Mouse (Mus musculus) CH12.LX (cell line): ENCODE results near the gene Gm20388. TPM values are rescaled to one million over a fixed set of nuclear protein-coding genes. Genes with fewer than 3 reads are reported as not detected.

Source experiments
- DNase-seq: peaks from one replicate; pipeline ENCODE4 v3.0.0-alpha.2; 2013; ENCODE audit errors: extremely low read depth
- H3K27ac ChIP-seq: 2 replicates; pipeline ENCODE4 v1.5.1; 2012; ENCODE audit warnings: low read depth, mild to moderate bottlenecking, control low read depth, moderate library complexity; ENCODE audit not compliant: insufficient read depth
- H3K27me3 ChIP-seq: replicated peaks from 2 replicates; pipeline ENCODE3; 2012; ENCODE audit warnings: inconsistent platforms
- H3K36me3 ChIP-seq, 2 experiments: replicated peaks in 1 of 2; 2 replicates each; pipeline versions ENCODE3 to v1.6.1; 2012; ENCODE audit warnings: inconsistent platforms in 1 of 2, low read length in 1 of 2, mild to moderate bottlenecking in 1 of 2, mixed read lengths in 1 of 2, moderate library complexity in 1 of 2; ENCODE audit not compliant: control insufficient read depth in 1 of 2, insufficient read depth in 1 of 2
- H3K4me1 ChIP-seq, 2 experiments: 2 replicates each; pipeline ENCODE4 v1.6.1; 2012; ENCODE audit warnings: inconsistent platforms in 1 of 2, moderate library complexity in 1 of 2; ENCODE audit not compliant: insufficient read depth in 2 of 2, control insufficient read depth in 1 of 2
- H3K4me2 ChIP-seq: 2 replicates; pipeline ENCODE4 v1.6.1; 2012; ENCODE audit warnings: low read depth, mild to moderate bottlenecking, control low read depth; ENCODE audit not compliant: poor library complexity, insufficient read depth, severe bottlenecking
- H3K4me3 ChIP-seq, 3 experiments: fragments of 150-350 bp in 1 of 3; sonication (generic) in 1 of 3; replicated peaks in 1 of 3; 2 replicates each; pipeline versions ENCODE3 to v1.5.1; 2011 to 2012; ENCODE audit warnings: low read depth in 2 of 3, low read length in 2 of 3, mild to moderate bottlenecking in 2 of 3, moderate library complexity in 2 of 3, control low read depth in 1 of 3, improper control_type of control experiment in 1 of 3, inconsistent platforms in 1 of 3, mixed read lengths in 1 of 3; ENCODE audit not compliant: poor library complexity in 1 of 3
- H3K79me2 ChIP-seq: replicated peaks from 2 replicates; pipeline ENCODE4 v1.6.1; 2012; ENCODE audit warnings: mild to moderate bottlenecking, moderate library complexity; ENCODE audit not compliant: control insufficient read depth, poor library complexity, insufficient read depth, severe bottlenecking; ENCODE audit errors: extremely low read depth
- H3K9ac ChIP-seq: 2 replicates; pipeline ENCODE4 v1.6.1; 2012; ENCODE audit warnings: low read depth, mild to moderate bottlenecking, control low read depth, moderate library complexity; ENCODE audit not compliant: insufficient read depth
- H3K9me3 ChIP-seq: replicated peaks from 2 replicates; pipeline ENCODE3; 2012; ENCODE audit warnings: low read length, inconsistent platforms, mixed read lengths
- CHD2 ChIP-seq: IDR thresholded peaks from 2 replicates; pipeline ENCODE4 v1.6.1; 2011; ENCODE audit warnings: low read length, improper control_type of control experiment
- CTCF ChIP-seq, 2 experiments: IDR thresholded peaks in 1 of 2; conservative IDR thresholded peaks in 1 of 2; 2 replicates each; pipeline ENCODE4 v1.5.1; 2011 to 2012; ENCODE audit warnings: low read depth in 2 of 2, low read length in 2 of 2, improper control_type of control experiment in 1 of 2, inconsistent platforms in 1 of 2, mild to moderate bottlenecking in 1 of 2, moderate library complexity in 1 of 2
- E2F4 ChIP-seq: IDR thresholded peaks from 2 replicates; pipeline ENCODE4 v1.6.1; 2011; ENCODE audit warnings: low read depth, low read length, improper control_type of control experiment; ENCODE audit not compliant: insufficient replicate concordance
- ELF1 ChIP-seq: IDR thresholded peaks from 2 replicates; pipeline ENCODE4 v1.6.1; 2014; ENCODE audit warnings: low read depth, mild to moderate bottlenecking, inconsistent platforms, low read length, improper control_type of control experiment
- EP300 ChIP-seq: IDR thresholded peaks from 2 replicates; pipeline ENCODE4 v1.6.1; 2011; ENCODE audit warnings: low read length, improper control_type of control experiment
- GABPA ChIP-seq: IDR thresholded peaks from 2 replicates; pipeline ENCODE4 v1.6.1; 2012; ENCODE audit warnings: low read depth, low read length, improper control_type of control experiment, inconsistent platforms; ENCODE audit not compliant: insufficient replicate concordance
- HCFC1 ChIP-seq: IDR thresholded peaks from 2 replicates; pipeline ENCODE4 v1.6.1; 2012; ENCODE audit warnings: low read depth, mild to moderate bottlenecking, inconsistent platforms, low read length, improper control_type of control experiment
- IRF4 ChIP-seq: IDR thresholded peaks from 2 replicates; pipeline ENCODE4 v1.6.1; 2014; ENCODE audit warnings: low read depth, mild to moderate bottlenecking, inconsistent platforms, low read length, improper control_type of control experiment
- JUN ChIP-seq: IDR thresholded peaks from 2 replicates; pipeline ENCODE4 v1.6.1; 2011; ENCODE audit warnings: low read depth, mild to moderate bottlenecking, low read length, improper control_type of control experiment, moderate library complexity; ENCODE audit not compliant: insufficient read depth
- MAX ChIP-seq: IDR thresholded peaks from 2 replicates; pipeline ENCODE4 v1.6.1; 2011; ENCODE audit warnings: low read length, improper control_type of control experiment
- MAZ ChIP-seq: IDR thresholded peaks from 2 replicates; pipeline ENCODE4 v1.6.1; 2012; ENCODE audit warnings: low read depth, mild to moderate bottlenecking, inconsistent platforms, low read length, improper control_type of control experiment, moderate library complexity
- MEF2A ChIP-seq: IDR thresholded peaks from 2 replicates; pipeline ENCODE4 v1.6.1; 2014; ENCODE audit warnings: low read depth, mild to moderate bottlenecking, inconsistent platforms, low read length, improper control_type of control experiment, borderline replicate concordance
- MXI1 ChIP-seq: IDR thresholded peaks from 2 replicates; pipeline ENCODE4 v1.6.1; 2011; ENCODE audit warnings: mild to moderate bottlenecking, low read depth, low read length, improper control_type of control experiment
- MYC ChIP-seq: IDR thresholded peaks from 2 replicates; pipeline ENCODE4 v1.6.1; 2011; ENCODE audit warnings: low read depth, mild to moderate bottlenecking, improper control_type of control experiment, low read length
- NELFE ChIP-seq: IDR thresholded peaks from 2 replicates; pipeline ENCODE4 v1.6.1; 2011; ENCODE audit warnings: low read depth, low read length, improper control_type of control experiment
- NRF1 ChIP-seq: IDR thresholded peaks from 2 replicates; pipeline ENCODE4 v1.6.1; 2014; ENCODE audit warnings: low read depth, mild to moderate bottlenecking, inconsistent platforms, low read length, improper control_type of control experiment, moderate library complexity
- POLR2AphosphoS2 ChIP-seq: IDR thresholded peaks from 2 replicates; pipeline ENCODE4 v1.6.1; 2011; ENCODE audit warnings: low read depth, low read length, improper control_type of control experiment
- RAD21 ChIP-seq: IDR thresholded peaks from 2 replicates; pipeline ENCODE4 v1.6.1; 2011; ENCODE audit warnings: low read depth, mild to moderate bottlenecking, low read length, improper control_type of control experiment, moderate library complexity
- RCOR1 ChIP-seq: conservative IDR thresholded peaks from 2 replicates; pipeline ENCODE4 v1.6.1; 2012; ENCODE audit warnings: low read depth, mild to moderate bottlenecking, inconsistent platforms, low read length, improper control_type of control experiment
- SIN3A ChIP-seq: IDR thresholded peaks from 2 replicates; pipeline ENCODE4 v1.6.1; 2012; ENCODE audit warnings: low read length, improper control_type of control experiment, inconsistent platforms
- SMC3 ChIP-seq: IDR thresholded peaks from 2 replicates; pipeline ENCODE4 v1.6.1; 2011; ENCODE audit warnings: low read depth, low read length, improper control_type of control experiment
- TCF12 ChIP-seq: IDR thresholded peaks from 2 replicates; pipeline ENCODE4 v1.6.1; 2014; ENCODE audit warnings: low read depth, mild to moderate bottlenecking, inconsistent platforms, low read length, improper control_type of control experiment
- UBTF ChIP-seq: IDR thresholded peaks from 2 replicates; pipeline ENCODE4 v1.6.1; 2012; ENCODE audit warnings: low read depth, mild to moderate bottlenecking, inconsistent platforms, low read length, improper control_type of control experiment, moderate library complexity
- USF1 ChIP-seq: IDR thresholded peaks from 2 replicates; pipeline ENCODE4 v1.6.1; 2014; ENCODE audit warnings: low read depth, mild to moderate bottlenecking, inconsistent platforms, low read length, improper control_type of control experiment
- USF2 ChIP-seq: conservative IDR thresholded peaks from 2 replicates; pipeline ENCODE4 v1.6.1; 2011; ENCODE audit warnings: low read depth, low read length, improper control_type of control experiment
- ZC3H11A ChIP-seq: IDR thresholded peaks from 2 replicates; pipeline ENCODE4 v1.6.1; 2012; ENCODE audit warnings: low read depth, mild to moderate bottlenecking, inconsistent platforms, low read length, improper control_type of control experiment
- ZKSCAN1 ChIP-seq: IDR thresholded peaks from 2 replicates; pipeline ENCODE4 v1.6.1; 2012; ENCODE audit warnings: low read depth, inconsistent platforms, low read length, improper control_type of control experiment, borderline replicate concordance
- ZNF384 ChIP-seq: IDR thresholded peaks from 2 replicates; pipeline ENCODE4 v1.6.1; 2012; ENCODE audit warnings: low read depth, low read length, improper control_type of control experiment, inconsistent platforms
- dilution Hi-C: fragments of 300-500 bp; cut with MboI; formaldehyde crosslinking; loops from 2 replicates; pipeline ENCODE4 v1.14.3; 2020; ENCODE audit warnings: low sequenced_read_pairs; ENCODE audit not compliant: extremely low pct_unique_long_range_greater_than_20kb, extremely low pct_ligation_motif_present
- in situ Hi-C: fragments of 300-500 bp; cut with MboI; formaldehyde crosslinking; loops from 3 replicates; pipeline ENCODE4 v1.14.3; 2019; ENCODE audit warnings: low sequenced_read_pairs, low pct_ligation_motif_present, low pct_unique_long_range_greater_than_20kb, mixed read lengths
- polyA plus RNA-seq: library from polyadenylated mRNA; unstranded; fragments of >175 nt; gene quantifications from 2 replicates; pipeline ENCODE4 v1.2.1, GENCODE M21; 2012; ENCODE audit warnings: low read depth; ENCODE audit not compliant: insufficient read length
- total RNA-seq, 2 experiments: library from RNA; depleted of rRNA; stranded (reverse); fragments of 300-350 nt in 1 of 2; fragments of >200 nt in 1 of 2; gene quantifications; 2 replicates each; pipeline ENCODE4 v1.2.3; 2012 to 2014

Gm20388 gene
- total and polyA plus RNA-seq, 3 experiments, result 14.8 to 26.3 (median 22.2) TPM

DNA sequence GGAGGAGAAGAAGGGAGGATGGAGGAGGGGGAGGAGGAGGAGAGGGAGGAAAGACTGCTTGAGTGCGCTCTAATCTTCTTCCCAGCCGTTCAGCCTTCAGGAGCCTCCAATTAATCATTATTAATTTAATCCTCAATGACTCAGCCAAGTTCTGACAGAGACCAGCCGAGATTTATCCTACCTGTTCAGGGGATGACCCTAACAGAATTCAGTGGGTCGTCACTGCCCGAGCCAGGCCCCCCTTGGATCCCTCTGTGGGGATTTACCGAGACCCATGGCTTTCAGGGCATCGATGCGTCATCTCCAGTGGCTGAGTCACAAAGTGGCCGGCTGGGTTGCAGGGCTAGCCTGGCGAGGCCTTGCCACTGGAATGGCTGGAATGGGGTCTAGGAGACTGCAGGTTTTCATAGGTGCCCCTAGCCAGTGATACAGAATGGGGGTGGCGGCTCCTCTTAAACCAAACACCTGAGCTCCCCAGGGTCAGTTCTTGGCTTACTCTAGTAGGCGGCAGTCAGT is 407.9 kb downstream of the Gm20388 start:
- Histone ChIP-seq H3K27ac (no peak overlapping the region), H3K4me3 (no peak overlapping the region), H3K79me2 (no peaks in the 10 kb centered on the region), H3K4me1 (peaks cover 7 to 21% of the 10 kb centered on the region in 2 experiments), H3K36me3 (no peaks in the 10 kb centered on the region), H3K9me3 (no peaks in the 10 kb centered on the region), H3K4me2 (no peak overlapping the region), H3K27me3 (peaks cover 16% of the 10 kb centered on the region), H3K9ac (no peak overlapping the region)
- in situ Hi-C loops, result no loop called here
- TF ChIP-seq EP300 (no peak), MEF2A (no peak), USF1 (no peak), USF2 (no peak), CHD2 (no peak), RAD21 (no peak), TCF12 (no peak), RCOR1 (no peak), POLR2AphosphoS2 (no peak), JUN (no peak), UBTF (no peak), E2F4 (no peak), NELFE (no peak), NRF1 (no peak), MAX (no peak)
- dilution Hi-C loops, result no loop called here
- no peak for DNase-seq

DNA sequence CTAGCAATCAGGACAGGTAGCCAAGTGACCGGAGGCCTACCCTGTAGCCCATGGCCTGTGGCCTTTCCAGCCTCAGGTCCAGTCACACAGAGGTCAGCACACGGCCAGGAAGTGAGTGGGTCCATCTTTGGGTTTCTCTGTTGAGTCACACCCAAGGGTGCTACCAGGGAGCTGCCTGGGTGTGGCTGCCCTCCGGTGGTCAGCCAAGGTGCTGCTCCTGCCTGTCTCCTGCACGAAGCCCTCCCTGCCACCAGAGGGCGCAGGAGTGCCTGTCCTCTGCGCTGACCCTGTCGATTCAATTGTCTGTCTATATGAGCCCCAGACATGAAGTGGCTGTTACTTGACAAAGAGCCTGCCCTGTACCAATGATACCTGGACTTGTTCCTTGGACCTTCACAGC is 408.8 kb downstream of the Gm20388 start:
- Histone ChIP-seq H3K9me3 (no peaks in the 10 kb centered on the region), H3K27ac (no peak overlapping the region), H3K4me1 (peaks cover 7 to 23% of the 10 kb centered on the region in 2 experiments), H3K27me3 (peaks cover 15% of the 10 kb centered on the region), H3K79me2 (no peaks in the 10 kb centered on the region), H3K9ac (no peak overlapping the region), H3K4me3 (no peak overlapping the region), H3K4me2 (peak overlapping the region; percentile 46; the same call in 1 of the 2 replicates), H3K36me3 (no peaks in the 10 kb centered on the region)
- TF ChIP-seq E2F4 (no peak), HCFC1 (peak; percentile 59), ZC3H11A (peak; percentile 79), NELFE (peak; percentile 95; the same call in 1 of the 2 replicates), TCF12 (peak; percentile 68), CTCF (conservative IDR thresholded peaks at IDR 0.05 in 1 of 2, IDR thresholded peaks at IDR 0.05 in 1 of 2; ENCODE audit: low read depth in 2 of 2, low read length in 2 of 2) (peak; percentile 95 to 100), MYC (peak; percentile 72; the same call in 1 of the 2 replicates), MEF2A (peak; percentile 66), GABPA (no peak), SMC3 (peak; percentile 99), EP300 (no peak), ELF1 (peak; percentile 69), ZNF384 (no peak), IRF4 (peak; percentile 79), MAZ (0 out of 2 replicates have a peak, but pooled peaks have one; percentile 53), SIN3A (peak; percentile 53; the same call in 1 of the 2 replicates), MXI1 (0 out of 2 replicates have a peak, but pooled peaks have one; percentile 57), ZKSCAN1 (no peak), RAD21 (peak; percentile 80), NRF1 (0 out of 2 replicates have a peak, but pooled peaks have one; percentile 24), MAX (peak; percentile 56; the same call in 1 of the 2 replicates)
- dilution Hi-C loops (no loop called here), in situ Hi-C loops (no loop called here)
- peak; percentile 80 for DNase-seq
